Mouse (Mus musculus) gastrocnemius, postnatal 10 days (tissue): ENCODE measurements at regions not wholly inside any gene's neighbourhood (a gene's known extent, or its start where the extent isn't known, plus 50 kb on each side); places are given as distances from the start of the nearest gene placed in this dataset.

Experiments used
- DNase-seq: peaks from one replicate; pipeline ENCODE4 v3.0.0; 2021; ENCODE audit warnings: mixed read lengths

DNA sequence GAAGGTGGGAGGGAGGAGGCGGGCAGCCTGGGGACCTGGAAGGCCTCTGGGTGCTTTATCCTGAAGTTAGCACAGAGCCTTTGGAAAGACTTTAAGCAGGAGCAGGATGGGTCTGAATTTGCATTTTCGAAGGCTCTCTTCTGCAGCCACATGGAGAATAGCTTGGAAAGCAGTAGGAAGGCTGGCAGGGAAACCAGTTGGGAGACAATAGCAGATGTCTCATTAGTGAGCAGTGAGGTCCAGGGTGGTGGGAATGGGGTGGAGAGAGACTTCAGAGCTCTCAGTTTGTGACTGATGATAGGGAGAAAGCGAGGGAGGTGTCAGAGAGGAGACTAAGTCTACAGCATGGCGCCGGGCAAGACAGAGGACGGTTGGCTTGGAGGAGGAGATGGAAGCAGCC, 199.1 kb downstream of the Cbln1 start:
- no peak for DNase-seq

DNA sequence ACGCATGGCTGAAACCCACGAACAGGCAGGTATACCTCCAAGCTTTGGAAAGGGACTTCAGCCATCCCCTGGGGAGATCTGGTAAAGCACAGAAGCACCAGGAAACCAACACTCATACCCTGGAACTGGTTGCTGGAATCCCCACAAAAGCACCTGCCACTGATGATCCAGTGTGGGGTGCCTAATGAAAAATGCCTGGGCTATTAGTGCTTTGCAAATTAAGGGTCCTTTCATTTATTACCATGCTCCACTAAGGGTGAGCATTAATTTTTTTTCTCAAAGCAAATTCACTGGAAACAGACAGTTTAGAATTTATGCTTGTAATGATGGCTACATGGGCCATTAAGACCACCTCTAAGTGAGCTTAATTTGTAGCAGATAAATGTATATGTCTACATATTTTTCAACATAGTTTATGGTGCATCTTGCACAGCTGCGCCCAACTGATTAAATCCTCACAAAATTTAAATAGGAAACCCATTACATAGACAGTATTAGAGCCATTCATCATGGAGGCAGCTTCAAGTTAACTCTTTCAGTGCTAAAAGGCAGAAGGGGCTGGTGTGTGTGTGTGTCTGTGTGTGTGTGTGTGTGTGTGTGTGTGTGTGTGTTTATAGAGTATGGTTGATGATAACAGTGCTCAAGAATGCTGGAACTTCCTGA, 201.8 kb downstream of the Cbln1 start:
- DNase-seq = no peak

DNA sequence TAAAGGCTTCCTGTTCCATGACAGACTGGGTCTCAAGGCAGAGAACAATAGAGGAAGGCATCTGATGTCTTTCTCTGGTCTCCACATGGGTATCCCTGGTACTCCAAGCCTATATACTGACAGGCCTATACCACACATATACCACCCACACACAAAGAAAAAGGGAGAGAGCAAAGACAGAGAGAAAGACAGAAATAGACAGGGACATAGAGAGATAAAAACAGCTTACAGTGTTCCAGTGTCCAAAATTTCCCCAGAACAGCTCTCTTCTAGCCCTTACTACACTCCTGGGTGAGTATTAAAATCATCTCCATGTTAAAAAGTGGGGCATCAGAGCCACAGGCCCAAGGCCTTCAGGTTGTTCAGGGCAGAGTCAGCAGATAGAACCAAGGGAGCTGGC, 204.2 kb downstream of the Cbln1 start:
- no peak for DNase-seq

DNA sequence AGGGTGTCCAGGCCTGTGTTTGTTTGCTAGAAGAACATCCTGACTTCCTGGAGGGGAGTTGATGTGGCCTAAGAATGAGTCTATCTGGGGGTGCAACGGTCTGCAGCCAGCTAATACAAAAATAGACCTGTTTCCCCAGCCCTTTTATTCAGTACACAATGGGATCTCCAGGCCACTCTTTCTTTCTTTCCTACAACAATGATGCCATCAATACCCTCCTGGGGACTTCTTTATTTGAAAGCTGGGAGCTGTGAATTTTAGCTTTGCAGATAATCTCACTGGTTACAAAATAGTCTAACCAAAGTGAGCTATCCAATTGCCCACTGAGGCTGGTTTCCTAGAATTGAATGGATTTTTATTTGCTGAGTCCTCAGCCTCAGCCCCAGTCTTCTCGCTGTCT, 207.4 kb downstream of the Cbln1 start:
- no peak for DNase-seq

DNA sequence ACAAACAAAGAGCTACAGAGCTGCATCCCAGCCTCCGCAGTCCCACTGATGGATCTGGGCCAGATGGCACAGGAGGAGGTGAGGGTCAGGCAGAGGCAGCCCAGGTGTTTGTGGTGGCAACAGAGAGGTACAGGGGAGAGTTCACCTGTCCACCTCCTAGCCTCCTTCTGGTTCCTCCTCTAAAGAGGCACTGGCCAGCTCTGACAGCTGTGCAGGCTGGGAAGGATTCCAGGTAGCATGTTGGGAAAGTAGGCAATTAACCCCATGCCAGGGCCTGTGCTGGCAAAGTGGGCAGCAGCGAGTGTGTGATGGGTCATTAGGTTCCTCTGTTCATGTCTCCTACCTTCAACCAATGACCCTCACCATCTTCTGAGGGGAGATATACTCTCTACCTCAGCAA, 212.1 kb downstream of the Cbln1 start:
- no peak for DNase-seq

DNA sequence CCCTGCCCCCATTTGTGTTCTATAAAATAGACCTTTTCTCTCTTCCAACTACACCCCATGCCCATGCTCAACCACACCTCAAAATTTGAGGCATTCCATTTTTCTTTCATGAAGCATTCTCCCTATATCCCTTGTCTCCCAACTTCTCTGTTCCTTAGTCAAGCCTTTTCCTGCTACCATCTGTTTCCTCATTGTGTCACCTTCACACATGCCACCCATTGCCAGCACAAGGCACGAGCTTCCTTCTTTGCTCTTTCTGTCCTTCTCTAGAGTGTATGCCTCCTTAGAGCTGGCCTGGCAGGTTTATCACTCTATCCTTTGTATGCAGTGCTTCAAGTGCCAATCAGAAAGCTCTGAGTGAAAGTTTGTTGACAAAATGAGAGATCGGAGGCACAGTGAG, 229.7 kb downstream of the Cbln1 start:
- DNase-seq = no peak

DNA sequence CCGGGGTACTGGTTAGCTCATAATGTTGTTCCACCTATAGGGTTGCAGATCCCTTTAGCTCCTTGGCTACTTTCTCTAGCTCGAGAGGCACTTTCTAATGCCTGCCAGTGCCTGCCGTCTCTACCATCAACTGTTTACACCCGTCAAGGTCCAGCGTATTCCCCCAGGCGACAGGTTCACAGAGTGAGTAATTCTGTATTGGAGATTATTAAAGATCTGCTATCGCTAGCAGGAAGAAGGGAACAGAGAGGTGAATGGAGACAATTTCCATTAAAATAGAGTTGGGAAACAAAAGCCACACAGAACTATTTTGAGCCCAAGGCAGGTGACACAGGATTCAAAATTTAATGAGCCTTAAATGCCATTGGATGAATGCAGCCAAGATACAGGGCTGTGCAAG, 235.2 kb downstream of the Cbln1 start:
- no peak for DNase-seq

DNA sequence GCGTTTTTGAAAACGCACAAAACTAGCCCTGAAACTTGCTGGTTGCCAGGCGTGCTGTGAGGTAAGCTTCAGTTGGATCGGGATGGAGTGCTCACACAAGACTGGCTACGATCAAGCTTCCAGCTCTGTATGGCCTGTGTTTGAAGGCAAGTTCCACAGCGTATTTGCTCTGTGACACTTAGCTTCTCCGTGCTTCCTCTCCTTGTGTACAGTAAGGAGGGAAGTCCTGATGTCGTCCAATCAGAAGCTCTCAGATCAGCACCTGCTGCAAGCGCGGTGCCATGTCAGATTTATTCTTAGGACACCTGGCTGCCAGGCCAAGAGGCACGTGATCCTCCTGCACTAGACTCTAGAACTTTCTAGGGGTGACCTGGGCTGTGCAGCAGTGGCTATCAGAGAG, 236.0 kb downstream of the Cbln1 start:
- DNase-seq = no peak

DNA sequence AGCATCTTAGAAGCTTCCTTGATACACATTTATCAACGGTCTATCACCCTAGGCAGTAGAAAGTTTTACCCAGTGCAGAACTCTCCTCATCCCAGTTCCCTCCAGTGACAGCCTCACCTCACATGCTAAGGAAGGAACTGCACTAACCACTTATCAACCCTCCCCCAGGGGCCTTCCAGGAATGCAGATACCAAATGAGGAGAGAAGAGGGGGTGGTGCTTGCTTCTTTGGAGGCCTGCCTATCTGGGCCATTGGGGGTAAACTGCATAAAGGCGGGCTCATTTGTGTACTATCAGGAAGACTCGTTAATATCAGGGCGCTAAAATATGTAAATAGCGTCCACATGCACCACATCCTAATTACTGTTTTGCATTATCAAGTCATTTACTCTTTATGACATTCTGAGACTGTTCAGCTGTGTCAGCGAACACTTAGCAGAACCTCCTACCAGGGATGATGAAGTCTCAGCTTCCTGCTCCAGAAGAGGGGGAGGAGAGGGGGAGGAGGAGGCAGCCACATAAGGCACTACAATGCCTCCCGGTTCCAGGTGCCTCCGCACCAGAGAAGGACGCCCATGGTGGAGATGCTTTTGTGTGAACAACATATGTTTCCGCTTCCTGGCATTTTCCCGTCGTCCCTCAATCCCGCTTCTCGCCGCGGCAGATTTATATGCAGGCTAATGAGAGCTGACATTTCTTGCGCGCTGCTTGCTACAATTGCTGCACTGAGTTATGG, 236.9 kb downstream of the Cbln1 start:
- DNase-seq = peak; percentile 5

DNA sequence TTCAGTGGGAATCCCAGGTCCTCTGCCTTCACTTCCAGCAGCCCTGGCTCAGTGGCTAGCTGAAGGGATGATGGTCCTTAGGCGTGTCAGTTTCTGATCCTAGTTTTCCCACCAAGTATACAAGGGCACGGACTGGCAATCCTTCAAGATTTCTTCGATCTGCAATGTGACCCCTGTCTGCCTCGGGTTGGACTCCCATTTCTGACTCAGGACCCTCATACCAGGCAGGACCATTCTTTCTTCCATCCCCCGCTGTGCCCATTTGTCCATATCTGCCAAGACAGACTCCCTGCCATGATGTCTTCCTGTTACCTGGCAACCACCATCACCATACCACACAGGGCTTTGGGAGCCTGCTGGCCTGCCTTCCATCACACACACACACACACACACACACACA, 238.1 kb downstream of the Cbln1 start:
- DNase-seq = no peak

DNA sequence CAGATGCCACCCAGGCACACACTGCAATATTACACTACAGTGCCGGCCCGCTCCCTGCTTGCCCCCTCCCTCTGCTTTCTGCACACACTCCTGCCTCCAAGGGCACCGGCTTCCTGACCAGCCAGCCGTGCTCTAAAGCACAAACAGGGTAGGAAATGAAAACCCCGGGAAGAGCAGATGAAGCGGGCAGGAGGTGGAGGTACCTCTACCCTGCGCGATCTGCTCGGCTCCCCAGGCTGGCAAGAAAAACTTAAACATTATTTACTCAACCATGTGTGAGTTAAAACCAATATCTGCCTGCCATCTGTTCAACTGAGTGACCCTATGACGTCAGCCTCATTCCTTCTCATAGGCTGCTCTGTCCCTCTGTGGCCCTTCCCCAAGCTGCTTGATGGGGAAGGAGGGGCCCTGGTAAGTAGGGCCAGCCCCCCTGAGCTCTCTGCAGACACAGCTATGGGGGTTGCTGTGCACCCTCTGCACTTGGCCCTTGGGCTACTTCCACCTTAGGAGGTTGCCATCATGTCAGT, 238.5 kb downstream of the Cbln1 start:
- DNase-seq = no peak

DNA sequence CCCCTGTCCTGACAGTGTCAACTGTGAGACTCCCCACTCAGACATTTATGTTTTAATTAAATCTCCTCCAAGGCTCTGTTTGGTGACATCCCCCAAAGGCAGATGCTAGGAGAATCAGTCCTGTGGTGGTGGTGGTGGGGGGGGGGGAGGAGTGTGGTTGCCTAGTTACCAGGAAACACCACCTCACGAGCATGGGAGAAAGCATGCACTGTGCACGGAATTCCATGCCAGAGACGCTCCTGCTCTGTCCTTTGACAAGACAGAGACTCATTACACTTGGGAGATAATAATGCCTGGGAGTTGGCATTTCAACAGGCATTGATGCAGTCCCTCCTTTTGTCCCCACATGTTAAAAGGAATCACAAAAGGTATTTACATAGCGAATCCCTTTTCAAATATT, 240.6 kb downstream of the Cbln1 start:
- no peak for DNase-seq

DNA sequence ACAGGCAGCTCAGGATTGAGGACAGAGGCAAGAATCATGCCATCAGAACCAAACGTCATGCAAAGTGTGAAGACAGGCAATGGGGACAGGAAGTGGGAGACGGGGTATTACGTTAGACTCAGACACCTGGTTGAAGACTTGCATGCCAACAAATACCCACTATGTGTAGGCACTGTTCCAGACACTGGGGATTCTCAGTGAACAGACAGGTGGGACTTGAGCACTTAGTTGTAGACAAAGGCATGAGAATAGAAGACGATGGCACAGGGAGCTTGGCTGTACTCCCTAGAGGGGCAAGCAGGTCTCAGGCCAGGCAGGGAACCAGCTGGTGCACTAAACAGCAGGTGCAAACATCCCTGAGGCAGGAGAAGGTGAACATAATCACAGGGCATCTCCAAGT, 242.3 kb downstream of the Cbln1 start:
- no peak for DNase-seq

DNA sequence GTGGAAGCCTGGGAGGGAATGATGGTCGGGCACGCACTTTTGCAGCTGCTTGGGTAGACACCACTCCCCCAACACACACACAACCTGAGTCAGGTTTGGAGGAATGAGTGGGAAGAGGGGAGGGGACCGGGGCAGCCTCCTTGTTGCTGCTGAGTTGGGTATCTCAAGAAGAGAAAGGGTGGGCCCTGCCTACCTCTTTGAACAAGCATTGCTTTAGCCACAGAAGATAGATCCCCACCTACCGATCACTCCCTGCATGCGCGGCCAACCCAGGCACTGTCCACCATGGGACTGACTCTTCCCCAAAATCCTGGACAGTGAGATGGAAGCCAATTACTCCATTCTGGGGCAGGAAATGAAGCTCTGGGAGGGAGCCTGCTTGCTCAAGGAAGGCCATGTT, 243.2 kb downstream of the Cbln1 start:
- no peak for DNase-seq

DNA sequence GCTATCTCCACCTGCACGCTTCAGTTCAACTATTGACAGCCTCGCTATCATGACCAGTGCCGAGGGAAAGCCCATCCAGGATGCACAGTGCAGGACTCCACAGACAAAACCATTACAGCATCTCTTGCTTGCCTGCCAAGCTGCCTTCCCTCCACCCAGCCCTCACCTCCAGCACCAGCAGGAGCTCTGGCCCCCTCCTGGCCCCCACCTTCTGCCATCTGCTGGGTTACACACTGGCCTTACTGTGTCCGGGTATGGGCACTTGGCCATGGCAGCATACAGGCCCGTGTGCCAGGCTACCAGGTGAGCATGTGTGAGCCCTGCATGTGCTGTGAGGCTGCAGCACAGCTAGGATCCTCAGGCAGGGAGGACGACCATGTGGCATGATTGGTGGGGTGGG, 243.6 kb downstream of the Cbln1 start:
- DNase-seq = no peak

DNA sequence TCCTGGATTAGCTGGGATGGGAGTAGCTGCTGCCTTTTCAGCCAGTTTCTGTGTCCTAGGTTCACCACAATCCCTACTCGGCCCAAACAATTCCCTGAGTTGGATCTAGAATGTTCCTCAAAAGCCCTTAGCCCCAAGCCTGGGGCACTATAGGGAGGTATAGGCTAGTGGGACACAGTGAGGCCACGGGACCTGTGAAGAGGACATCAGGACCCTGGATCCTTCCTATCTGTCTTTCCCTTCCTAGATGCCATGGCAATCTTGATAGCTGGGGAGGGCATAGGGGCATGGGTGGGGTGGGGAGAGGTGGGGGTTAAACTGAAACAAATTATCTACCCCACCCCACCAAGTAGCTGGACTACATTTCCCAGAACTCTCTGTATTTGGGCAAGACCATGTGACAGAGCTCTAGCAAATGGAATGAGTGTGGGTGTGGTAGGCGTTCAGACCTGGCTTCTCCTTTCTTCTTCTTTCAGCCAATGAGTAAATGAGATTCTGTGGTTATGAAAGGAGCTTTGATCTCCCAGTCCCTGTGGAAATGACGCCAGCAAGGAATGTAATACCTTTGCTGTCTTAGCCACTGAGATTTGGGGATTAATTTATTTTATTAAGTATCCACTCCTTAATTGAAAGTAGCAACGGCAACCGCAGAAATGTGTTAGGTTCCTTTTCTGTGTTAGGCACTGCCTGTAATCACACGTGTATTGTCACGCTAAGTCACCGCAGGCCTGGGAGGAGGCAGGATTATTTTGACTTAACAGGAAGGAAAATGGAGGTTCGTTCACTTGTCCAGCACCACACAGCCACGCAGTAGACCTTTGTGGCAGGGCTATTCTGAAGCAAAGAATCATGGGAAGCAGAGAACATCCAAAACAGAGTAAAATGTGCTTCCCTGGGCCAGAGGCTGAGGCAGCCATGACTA, 246.6 kb downstream of the Cbln1 start:
- no peak for DNase-seq

DNA sequence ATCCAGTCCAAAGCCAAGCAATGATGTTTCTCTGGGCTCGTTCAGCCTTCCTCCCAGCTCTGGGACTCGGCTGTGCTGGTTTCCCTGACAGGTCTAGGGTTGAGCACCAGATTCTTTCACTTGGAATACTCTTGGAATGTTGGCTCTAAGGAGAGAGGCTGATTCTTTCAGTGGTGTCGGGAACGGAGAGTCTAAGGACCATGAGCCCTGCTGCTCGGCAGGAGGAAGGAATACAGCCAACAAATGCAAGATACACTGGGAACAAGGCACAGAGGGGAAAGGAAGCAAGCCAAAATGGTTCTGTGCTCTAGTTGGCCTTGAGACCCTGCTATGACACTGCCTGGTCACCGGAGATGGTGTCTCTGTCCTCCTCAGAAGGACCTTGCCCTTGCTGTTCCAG, 251.8 kb downstream of the Cbln1 start:
- DNase-seq = no peak

DNA sequence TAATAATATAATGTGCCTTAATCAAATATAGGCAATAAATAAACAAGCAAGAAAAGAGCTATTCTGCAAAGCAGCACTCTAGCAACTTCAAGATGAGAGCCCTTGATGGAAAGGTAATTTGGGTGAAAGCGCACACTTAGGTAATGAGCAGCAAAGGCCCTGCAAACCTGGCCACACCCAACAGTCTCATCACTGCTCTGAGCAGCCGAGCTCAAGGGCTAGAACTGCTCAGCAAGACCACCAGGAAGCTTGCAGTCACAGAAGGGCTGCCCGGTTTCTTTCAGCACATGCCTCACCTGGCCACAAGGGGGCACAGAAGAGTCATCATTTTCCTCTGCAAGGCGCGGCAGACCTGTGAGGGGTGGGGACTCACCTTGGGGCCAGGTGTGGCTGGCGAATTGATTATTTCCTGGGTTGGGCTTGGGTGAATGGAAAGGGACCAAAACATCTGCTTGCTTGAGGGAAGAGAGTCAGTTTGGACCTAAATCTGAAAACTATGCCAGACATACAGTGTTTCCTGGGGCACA, 253.4 kb downstream of the Cbln1 start:
- DNase-seq = no peak

DNA sequence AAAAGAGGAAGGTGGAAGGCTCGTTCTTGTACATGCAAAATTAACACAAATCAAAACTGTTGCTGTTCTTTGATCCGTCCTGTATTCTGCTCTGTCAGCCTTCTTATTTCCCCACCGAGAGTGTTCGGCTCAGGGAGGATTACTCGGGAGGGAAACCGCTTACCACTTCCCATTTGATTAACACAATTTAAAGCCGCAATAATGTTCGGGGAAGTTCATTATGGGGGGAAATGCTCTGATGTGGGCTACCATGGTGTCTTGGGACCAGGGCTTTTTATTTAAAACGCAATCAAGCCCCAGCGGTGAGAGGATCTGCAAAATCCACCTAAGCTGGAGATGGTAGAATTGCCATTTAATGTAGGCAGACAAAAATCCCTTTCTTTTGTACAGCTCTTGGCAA, 257.4 kb downstream of the Cbln1 start:
- no peak for DNase-seq

DNA sequence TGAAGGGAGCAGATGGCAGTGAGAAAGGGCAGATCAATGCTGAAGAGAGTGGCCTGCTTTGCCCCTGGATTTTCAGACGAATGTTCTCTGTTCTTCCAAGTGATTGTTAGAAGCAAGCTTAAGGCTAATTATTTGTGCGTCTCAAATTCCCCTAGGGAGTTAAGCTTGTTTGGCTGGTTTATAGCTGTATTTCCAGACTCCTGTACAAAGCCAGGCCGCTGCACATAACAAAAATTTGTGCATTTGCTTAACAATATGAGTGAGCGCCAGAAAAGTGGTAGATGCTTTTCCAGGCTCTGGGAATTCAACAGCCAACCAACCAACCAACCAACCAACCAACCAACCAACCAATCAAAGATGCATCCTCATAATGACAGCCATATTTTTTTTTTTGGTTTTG, 261.9 kb downstream of the Cbln1 start:
- no peak for DNase-seq

DNA sequence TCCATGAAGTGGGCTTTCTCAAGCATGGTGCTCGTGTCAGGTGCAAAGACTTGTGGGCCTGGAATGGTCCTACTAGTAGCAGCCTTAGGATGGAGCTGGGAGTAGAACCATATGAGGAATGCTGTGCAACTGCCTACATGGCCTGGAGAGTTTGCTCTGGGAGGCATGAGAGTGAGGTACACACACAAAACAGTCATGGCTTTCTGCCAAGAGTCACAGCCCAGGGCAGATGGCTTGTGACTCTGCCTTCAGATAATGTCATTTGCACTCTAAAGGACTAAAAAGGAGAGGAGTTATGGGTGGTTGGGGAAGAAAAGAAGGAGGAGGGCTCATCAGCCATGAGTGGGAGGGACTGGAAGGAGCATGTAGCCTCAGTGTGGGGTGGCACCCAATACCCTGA, 263.1 kb downstream of the Cbln1 start:
- DNase-seq = no peak

DNA sequence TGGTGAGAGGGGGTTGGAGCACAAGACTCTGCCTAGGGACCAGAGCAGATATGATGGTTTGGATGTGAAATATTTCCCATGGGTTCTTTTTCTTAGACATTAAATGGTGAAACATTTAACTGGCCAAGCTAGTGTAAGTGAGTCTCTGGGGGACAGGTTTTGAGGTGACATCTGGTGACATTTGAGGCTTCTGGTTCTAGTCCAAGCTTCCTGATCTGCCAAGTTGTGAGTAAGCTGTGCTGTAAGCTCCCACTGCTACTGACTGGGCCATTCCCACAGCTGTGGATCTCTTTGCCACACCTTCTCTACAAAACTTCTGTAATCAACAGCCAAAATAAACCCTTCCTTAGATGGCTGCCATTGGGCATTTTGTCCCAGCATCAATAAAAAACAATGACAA, 264.4 kb downstream of the Cbln1 start:
- no peak for DNase-seq

DNA sequence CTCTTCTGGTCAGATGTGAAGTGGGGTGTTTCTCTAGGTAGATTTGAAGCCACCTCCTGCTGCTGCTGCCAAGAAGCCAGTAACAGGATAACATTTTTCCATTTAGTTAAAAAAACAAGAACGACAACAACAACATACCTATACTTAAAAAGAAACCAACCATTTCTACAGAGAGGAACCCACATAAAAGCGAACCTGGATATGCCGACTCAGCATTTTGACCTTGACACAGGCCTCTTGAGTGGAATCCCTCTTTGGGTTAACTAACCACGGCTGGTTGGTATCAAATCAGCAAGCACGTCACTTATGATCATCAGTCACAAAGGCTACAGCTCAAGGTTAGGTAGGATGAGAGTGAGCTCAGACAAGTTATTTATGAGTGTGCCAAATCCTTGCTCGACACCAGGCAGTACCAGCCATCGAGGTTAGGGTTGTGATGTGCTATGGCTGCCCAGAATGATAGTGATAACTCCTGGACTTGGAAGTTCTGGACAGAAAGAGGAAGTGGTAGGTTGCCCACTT, 269.7 kb downstream of the Cbln1 start:
- DNase-seq = no peak
